Mouse (Mus musculus) forelimb bud, embryonic 11.5 days (tissue): ENCODE results near the gene Atp8a1.

Source experiments
- DNase-seq: peaks from one replicate; pipeline ENCODE4 v3.0.0-alpha.2; 2012; ENCODE audit warnings: low read depth, low spot score

The Atp8a1 gene

GRCm38 (mm10) chr5:67633138-67633782 is 214.0 kb downstream of the Atp8a1 start:
- DNase-seq, result no peak

- DNase-seq, result no peak
Observed at GRCm38 (mm10) chr5:67631261-67631660, 216.0 kb downstream of the Atp8a1 start.

- no peak for DNase-seq
Observed at GRCm38 (mm10) chr5:67629861-67630260, 217.4 kb downstream of the Atp8a1 start.

GRCm38 (mm10) chr5:67629440-67629839 is 217.8 kb downstream of the Atp8a1 start:
- DNase-seq, result no peak

GRCm38 (mm10) chr5:67628180-67628940 is 218.9 kb downstream of the Atp8a1 start:
- no peak for DNase-seq

- DNase-seq, result no peak
Observed at GRCm38 (mm10) chr5:67621230-67621629, 226.0 kb downstream of the Atp8a1 start.

- DNase-seq, result no peak
Observed at GRCm38 (mm10) chr5:67609520-67609837, 237.8 kb downstream of the Atp8a1 start.

- DNase-seq, result peak; percentile 62
Observed at GRCm38 (mm10) chr5:67608674-67609519, 238.3 kb downstream of the Atp8a1 start.

- peak; percentile 36 for DNase-seq
Observed at GRCm38 (mm10) chr5:67607804-67608673, 239.2 kb downstream of the Atp8a1 start, which contains the start of gene Shisa3. Gene Shisa3 (plus strand): TSS chr5:67607882.

- DNase-seq, result peak; percentile 66
Observed at GRCm38 (mm10) chr5:67606916-67607803, 240.1 kb downstream of the Atp8a1 start.

GRCm38 (mm10) chr5:67605951-67606350 is 241.3 kb downstream of the Atp8a1 start:
- peak; percentile 32 for DNase-seq

- no peak for DNase-seq
Observed at GRCm38 (mm10) chr5:67599935-67600334, 247.3 kb downstream of the Atp8a1 start.

- no peak for DNase-seq
Observed at GRCm38 (mm10) chr5:67595629-67596028, 251.6 kb downstream of the Atp8a1 start.

GRCm38 (mm10) chr5:67595070-67595469 is 252.2 kb downstream of the Atp8a1 start:
- DNase-seq, result no peak

- peak; percentile 36 for DNase-seq
Observed at GRCm38 (mm10) chr5:67579725-67580633, 267.3 kb downstream of the Atp8a1 start.

- no peak for DNase-seq
Observed at GRCm38 (mm10) chr5:67575705-67576104, 271.5 kb downstream of the Atp8a1 start.

- DNase-seq, result no peak
Observed at GRCm38 (mm10) chr5:67574039-67574438, 273.2 kb downstream of the Atp8a1 start.

- no peak for DNase-seq
Observed at GRCm38 (mm10) chr5:67572552-67573155, 274.6 kb downstream of the Atp8a1 start.
